Mouse (Mus musculus) heart, postnatal 0 days (tissue): ENCODE results near the gene Nup210l. TPM values are rescaled to one million over a fixed set of nuclear protein-coding genes. Genes with fewer than 3 reads are reported as not detected.

ENCODE experiments used
- ATAC-seq: fragments of 200-750 bp; cut with Nextera tagmentation; 2 replicates; pipeline ENCODE4 v1.8.0; 2017; ENCODE audit warnings: low read depth, moderate number of reproducible peaks, moderate library complexity; ENCODE audit not compliant: insufficient read depth
- DNase-seq: peaks from one replicate; pipeline ENCODE4 v3.0.0-alpha.2; 2016; ENCODE audit warnings: low spot score
- H3K27ac ChIP-seq: fragments of 300-500 bp; sonication (generic); 2 replicates; pipeline ENCODE4 v1.5.1; 2014; ENCODE audit warnings: low read depth, mild to moderate bottlenecking
- H3K27me3 ChIP-seq: fragments of 300-500 bp; sonication (generic); 2 replicates; pipeline ENCODE4 v1.6.1; 2014; ENCODE audit warnings: low read length, mixed read lengths; ENCODE audit not compliant: control insufficient read depth, insufficient read depth
- H3K36me3 ChIP-seq: fragments of 300-500 bp; sonication (generic); replicated peaks from 2 replicates; pipeline ENCODE4 v1.6.1; 2014; ENCODE audit warnings: low read length, mixed read lengths; ENCODE audit not compliant: control insufficient read depth, insufficient read depth
- H3K4me1 ChIP-seq: fragments of 300-500 bp; sonication (generic); 2 replicates; pipeline ENCODE4 v1.6.1; 2014; ENCODE audit warnings: antibody characterized with exemption; ENCODE audit not compliant: control insufficient read depth, insufficient read depth
- H3K4me2 ChIP-seq: fragments of 300-500 bp; sonication (generic); 2 replicates; pipeline ENCODE4 v1.6.1; 2014; ENCODE audit warnings: low read depth, mild to moderate bottlenecking, low read length, moderate library complexity
- H3K4me3 ChIP-seq: fragments of 300-500 bp; sonication (generic); 2 replicates; pipeline ENCODE4 v1.5.1; 2014; ENCODE audit warnings: low read depth, low read length
- H3K9ac ChIP-seq: fragments of 300-500 bp; sonication (generic); replicated peaks from 2 replicates; pipeline ENCODE4 v1.6.1; 2014; ENCODE audit warnings: low read depth, low read length, mixed read lengths
- H3K9me3 ChIP-seq: fragments of 300-500 bp; sonication (generic); replicated peaks from 2 replicates; pipeline ENCODE4 v1.6.1; 2016; ENCODE audit warnings: low read length; ENCODE audit not compliant: control insufficient read depth
- CTCF ChIP-seq: IDR thresholded peaks from 2 replicates; pipeline ENCODE4 v1.5.1; 2016; ENCODE audit warnings: antibody characterized with exemption, control low read depth, low read depth
- EP300 ChIP-seq: IDR thresholded peaks from 2 replicates; pipeline ENCODE4 v1.6.1; 2016; ENCODE audit warnings: antibody characterized with exemption, low read depth
- WGBS: fragments of 180-500 bp; shearing (Covaris S2); extraction: QIAGEN DNeasy Blood & Tissue Kit; methylation state at CpG from one replicate; pipeline ENCODE4 v1.1.7; 2014; 5-methylcytosine and 5-hydroxymethylcytosine counted together
- microRNA counts: library from miRNA; unstranded; fragments of <30 nt; microRNA quantifications from one replicate; lab custom pipeline; 2015
- microRNA-seq: library from miRNA; unstranded; fragments of <30 nt; microRNA quantifications from one replicate; pipeline ENCODE4, GENCODE M21; 2016
- polyA plus RNA-seq: library from polyadenylated mRNA; unstranded; fragments of >200 nt; fragmentation: Nextera tagmentation; extraction: Ambion mirVana; gene quantifications from 2 replicates; pipeline ENCODE4 v1.2.1, GENCODE M21; 2015
- total RNA-seq: library from RNA; depleted of rRNA; stranded (reverse); fragments of >200 nt; gene quantifications from 2 replicates; pipeline ENCODE4 v1.2.3, GENCODE M21; 2014; ENCODE audit warnings: low replicate concordance; rRNA removed

Nup210l gene
- total and polyA plus RNA-seq, 2 experiments from 2014 or later = 0.04 TPM

DNA sequence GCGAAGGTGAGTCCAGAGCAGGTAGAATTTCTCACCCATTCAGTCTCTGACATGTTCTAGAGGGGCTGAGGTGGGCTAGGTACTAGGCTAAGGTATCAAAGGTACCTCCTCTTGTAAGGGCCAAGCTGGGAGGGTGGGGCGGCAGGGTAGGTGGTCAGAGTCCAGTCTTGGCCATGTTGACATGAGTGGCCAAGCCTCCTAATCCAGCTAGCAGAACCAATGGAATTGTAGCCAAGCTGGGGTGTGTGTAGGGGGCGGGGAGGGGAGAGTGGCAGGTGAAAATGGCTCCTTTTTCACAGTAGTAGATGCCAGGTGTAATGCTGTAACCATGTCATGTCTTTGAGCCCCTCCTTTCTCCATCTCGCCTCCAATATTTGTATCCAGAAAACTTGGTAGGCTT, 154.6 kb downstream of the Nup210l start:
- H3K27me3 ChIP-seq = no peaks in the 10 kb centered on the region
- H3K9me3 ChIP-seq = no peaks in the 10 kb centered on the region
- TF ChIP-seq CTCF (no peak), EP300 (no peak)
- no peak overlapping the region for H3K4me2 ChIP-seq
- no peak overlapping the region for H3K9ac ChIP-seq
- DNase-seq = no peak
- WGBS = 99% methylated on average over 4 of the region's 4 CpGs
- ATAC-seq = no peak
- peaks cover 9% of the 10 kb centered on the region for H3K4me1 ChIP-seq
- no peak overlapping the region for H3K27ac ChIP-seq
- no peak overlapping the region for H3K4me3 ChIP-seq
- peaks cover 65% of the 10 kb centered on the region for H3K36me3 ChIP-seq

MicroRNA genes within 50 kb of the gene (microRNA counts, 519-probe panel; counts per million panel counts)
- microRNA mmu-miR-190b (lab: Ali Mortazavi, UCI) = 3,595 counts per million, percentile 42 among the panel's probes with 10 or more counts

Small RNA genes within 50 kb of the gene (microRNA-seq; reads per million reads assigned to microRNA genes)
- gene Mir190b = 11.8 reads per million, percentile 31 among the genes with 10 or more reads in this experiment

Other genes with a start within 250 kb of the Nup210l start
- 2.0 and 3.1 TPM in 2 replicates for gene Il6ra, start 190.9 kb upstream of the Nup210l start, total RNA-seq
- gene Il6ra, start 190.9 kb upstream of the Nup210l start, polyA plus RNA-seq = 0.92 and 1.1 TPM in 2 replicates
- gene Atp8b2, start 140.6 kb upstream of the Nup210l start, total RNA-seq = 38.9 and 52.4 TPM in 2 replicates
- gene Atp8b2, start 140.6 kb upstream of the Nup210l start, polyA plus RNA-seq = 4.5 and 5.2 TPM in 2 replicates
- 37.9 and 45.0 TPM in 2 replicates for gene Hax1, start 105.4 kb upstream of the Nup210l start, total RNA-seq
- 64.2 and 70.3 TPM in 2 replicates for gene Hax1, start 105.4 kb upstream of the Nup210l start, polyA plus RNA-seq
- gene 4933434E20Rik, start 52.5 kb upstream of the Nup210l start, total RNA-seq = 111 and 183 TPM in 2 replicates
- gene 4933434E20Rik, start 52.5 kb upstream of the Nup210l start, polyA plus RNA-seq = 151 and 165 TPM in 2 replicates
- 64.2 and 69.7 TPM in 2 replicates for gene Ubap2l, start 51.5 kb upstream of the Nup210l start, total RNA-seq
- gene Ubap2l, start 51.5 kb upstream of the Nup210l start, polyA plus RNA-seq = 88.9 and 92.0 TPM in 2 replicates
- 88.0 and 99.5 TPM in 2 replicates for gene Tpm3, start 31.5 kb upstream of the Nup210l start, total RNA-seq
- 139 and 145 TPM in 2 replicates for gene Tpm3, start 31.5 kb upstream of the Nup210l start, polyA plus RNA-seq
- 3,347 and 4,005 TPM in 2 replicates for gene Rps27, start 109.5 kb downstream of the Nup210l start, total RNA-seq
- 908 and 957 TPM in 2 replicates for gene Rps27, start 109.5 kb downstream of the Nup210l start, polyA plus RNA-seq
- gene Rab13, start 109.6 kb downstream of the Nup210l start, total RNA-seq = 9.7 and 13.7 TPM in 2 replicates
- 17.9 and 18.2 TPM in 2 replicates for gene Rab13, start 109.6 kb downstream of the Nup210l start, polyA plus RNA-seq
- gene Jtb, start 127.5 kb downstream of the Nup210l start, total RNA-seq = 78.5 and 87.2 TPM in 2 replicates
- 116 TPM in 2 replicates for gene Jtb, start 127.5 kb downstream of the Nup210l start, polyA plus RNA-seq
- gene Creb3l4, start 139.4 kb downstream of the Nup210l start, total RNA-seq = 2.4 TPM in 1 of 2 replicates, not detected in the other
- gene Creb3l4, start 139.4 kb downstream of the Nup210l start, polyA plus RNA-seq = 1.2 TPM in 2 replicates
- gene Slc39a1, start 144.0 kb downstream of the Nup210l start, total RNA-seq = 157 and 158 TPM in 2 replicates
- gene Slc39a1, start 144.0 kb downstream of the Nup210l start, polyA plus RNA-seq = 93.3 and 95.5 TPM in 2 replicates
- gene Crtc2, start 150.0 kb downstream of the Nup210l start, total RNA-seq = 11.6 and 17.8 TPM in 2 replicates
- 6.3 and 7.2 TPM in 2 replicates for gene Crtc2, start 150.0 kb downstream of the Nup210l start, polyA plus RNA-seq
- gene Dennd4b, start 161.1 kb downstream of the Nup210l start, total RNA-seq = 18.4 and 32.6 TPM in 2 replicates
- gene Dennd4b, start 161.1 kb downstream of the Nup210l start, polyA plus RNA-seq = 3.4 and 4.6 TPM in 2 replicates
- 14.1 and 25.3 TPM in 2 replicates for gene Gatad2b, start 189.0 kb downstream of the Nup210l start, total RNA-seq
- gene Gatad2b, start 189.0 kb downstream of the Nup210l start, polyA plus RNA-seq = 5.8 and 6.4 TPM in 2 replicates